Mouse (Mus musculus) gastrocnemius, adult 8-10 months (tissue): ENCODE measurements around the gene Hpse. TPM values are rescaled to one million over a fixed set of nuclear protein-coding genes. Genes with fewer than 3 reads are reported as not detected.

Experiments used
- DNase-seq, 2 experiments: peaks; one replicate each; pipeline ENCODE4 v3.0.0; 2022; ENCODE audit warnings: low spot score in 2 of 2
- total RNA-seq, 4 experiments: library from RNA; stranded (reverse); gene quantifications; 2 replicates each; pipeline ENCODE4 v1.2.4; 2022

Hpse gene
- under 1 TPM; 0.15 to 0.51 (median 0.35) TPM for total RNA-seq

DNA sequence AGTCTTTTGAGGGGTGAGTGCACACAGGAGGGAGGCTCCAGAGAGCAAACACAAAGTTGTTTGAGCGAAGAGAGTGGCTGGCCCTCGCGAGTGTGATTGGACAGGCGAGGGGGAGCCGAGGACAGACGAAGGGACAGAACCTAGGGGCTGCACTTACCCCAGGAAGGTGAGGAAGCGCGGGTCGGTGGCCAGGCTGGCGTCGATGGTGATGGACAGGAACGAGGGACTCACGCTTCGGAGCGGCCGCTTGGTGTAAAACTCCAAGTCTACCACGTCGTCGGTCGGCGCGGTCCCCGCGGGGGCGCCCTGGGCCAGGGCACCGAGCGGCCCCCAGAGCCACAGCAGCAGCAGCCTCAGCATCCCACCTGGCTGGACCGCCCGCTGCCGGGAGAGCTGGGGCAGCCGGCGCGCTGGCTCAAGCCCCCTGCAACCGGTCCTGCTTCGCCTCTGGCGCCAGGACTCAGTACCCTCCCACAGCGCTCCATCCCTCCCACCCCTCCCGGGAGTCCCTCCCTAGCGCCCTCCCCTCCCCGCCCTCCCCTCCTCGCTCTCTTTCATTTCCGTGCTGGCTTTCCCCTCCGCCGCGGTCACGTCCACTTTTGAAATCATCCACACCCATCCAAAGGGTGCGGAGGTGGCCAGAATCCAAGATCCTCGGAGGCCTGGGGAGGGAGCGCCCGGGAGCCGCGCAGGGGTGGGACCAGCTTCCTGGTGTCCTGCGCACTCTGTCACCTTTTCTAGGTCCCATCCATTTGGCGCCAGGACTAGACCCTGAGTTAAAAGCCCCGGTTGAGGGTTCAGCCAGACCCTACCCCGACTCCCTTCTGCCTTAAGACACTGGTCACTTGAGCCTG, at the start of gene Hpse:
TSS of gene Hpse (minus strand) at position 482 of the 854 bp plus-strand sequence.
- DNase-seq: peak; percentile 9 to 24

DNA sequence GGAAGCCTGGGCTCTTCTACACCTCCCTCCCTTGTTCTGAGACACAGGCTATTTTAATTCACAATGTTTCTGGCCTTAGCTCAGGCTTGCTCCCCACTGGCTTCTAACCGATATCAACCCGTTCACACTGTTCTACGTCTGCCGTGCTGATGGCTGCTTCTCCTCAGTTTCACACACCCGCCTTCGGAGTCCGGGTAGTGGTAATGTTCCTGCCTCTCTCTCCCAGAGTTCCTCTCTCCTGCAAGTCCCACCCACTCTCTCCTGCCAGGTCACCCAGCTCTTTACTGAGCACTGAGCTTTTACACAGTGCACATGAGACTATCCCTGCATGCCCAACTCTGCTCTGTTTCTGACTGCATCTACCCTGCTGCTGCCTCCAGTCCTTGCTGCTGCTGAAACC, 46.5 kb upstream of the Hpse start:
- no peak for DNase-seq

DNA sequence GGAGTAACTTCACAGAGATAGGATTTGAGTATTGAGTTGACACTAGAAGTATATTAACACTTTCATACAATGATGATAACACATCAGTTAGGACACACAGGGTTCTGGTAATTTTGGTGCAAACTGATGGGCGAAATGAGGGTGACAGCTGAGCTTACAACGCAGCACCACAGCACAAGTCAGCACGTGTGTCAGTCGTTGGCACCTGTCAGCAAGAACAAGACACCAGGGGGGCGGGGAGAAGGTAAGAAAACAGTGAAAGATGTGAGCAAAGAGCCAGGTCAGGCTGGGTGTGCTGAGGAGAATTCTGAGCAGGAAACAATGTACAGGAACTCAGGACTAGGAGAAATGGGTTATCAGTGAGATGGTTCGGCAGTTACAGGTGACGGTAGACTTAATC, 42.2 kb upstream of the Hpse start:
- no peak for DNase-seq

DNA sequence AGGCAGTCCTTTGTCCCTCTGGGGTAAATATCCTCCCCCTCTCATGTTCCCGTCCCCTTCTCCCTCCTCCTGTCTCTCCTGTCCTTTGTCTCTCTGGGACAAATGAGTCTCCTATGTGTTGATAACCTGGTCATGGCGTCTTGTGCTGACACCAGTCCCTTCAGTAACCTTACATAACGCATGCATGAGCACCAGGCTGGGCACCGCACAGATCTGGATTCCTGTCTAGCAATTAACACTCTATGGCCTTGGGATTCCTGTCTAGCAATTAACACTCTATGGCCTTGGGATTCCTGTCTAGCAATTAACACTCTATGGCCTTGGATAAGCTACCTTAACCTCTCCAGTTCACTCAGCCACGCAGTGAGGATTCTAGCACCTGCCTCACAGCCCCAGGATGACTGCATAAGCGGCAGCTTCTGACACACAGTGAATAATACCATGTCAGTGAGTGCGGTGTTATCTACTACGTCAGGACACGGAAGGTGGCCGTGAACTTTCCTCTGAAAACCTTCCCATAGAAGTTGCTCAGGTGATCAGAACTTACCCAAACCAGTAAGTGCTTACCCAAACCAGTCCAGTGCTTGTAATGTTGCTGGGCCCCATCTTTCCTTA, 40.6 kb upstream of the Hpse start:
- no peak for DNase-seq

DNA sequence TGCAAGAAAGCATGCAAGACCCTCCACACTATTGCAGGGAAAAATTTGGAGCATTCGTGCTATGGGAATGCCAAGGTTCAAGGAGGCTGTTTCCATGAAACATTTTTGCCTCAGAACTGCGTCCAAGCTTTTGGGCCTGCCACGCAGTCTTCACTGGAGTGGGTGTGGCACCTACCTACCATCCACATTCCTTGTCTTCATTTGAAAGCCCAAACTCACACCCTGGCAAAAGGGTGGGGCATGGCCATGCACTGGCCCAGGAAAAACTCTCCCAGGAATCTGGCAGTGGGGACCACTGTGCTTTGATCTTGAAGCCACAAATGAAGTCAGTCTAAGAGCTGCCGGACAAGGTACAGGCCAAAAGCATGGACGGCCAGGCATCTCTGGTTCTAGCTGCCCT, 38.6 kb upstream of the Hpse start:
- no peak for DNase-seq

DNA sequence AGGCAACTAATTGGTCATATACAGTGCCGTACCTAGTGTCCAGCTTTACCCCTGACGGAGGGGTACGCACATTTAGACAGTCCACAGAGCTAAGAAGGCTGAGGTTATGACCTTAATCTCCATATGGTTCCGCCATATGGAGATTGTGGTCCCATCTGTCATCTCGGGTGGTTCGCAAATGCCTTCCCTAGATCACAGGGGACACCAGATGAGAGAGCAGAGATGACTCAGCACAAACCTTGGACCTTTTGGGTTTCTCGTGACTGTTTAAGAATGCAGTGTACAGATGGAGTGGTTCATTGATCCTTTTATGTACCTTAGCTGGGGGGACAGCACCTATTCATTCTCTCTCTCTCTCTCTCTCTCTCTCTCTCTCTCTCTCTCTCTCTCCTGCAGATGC, 33.9 kb upstream of the Hpse start:
- DNase-seq: no peak

DNA sequence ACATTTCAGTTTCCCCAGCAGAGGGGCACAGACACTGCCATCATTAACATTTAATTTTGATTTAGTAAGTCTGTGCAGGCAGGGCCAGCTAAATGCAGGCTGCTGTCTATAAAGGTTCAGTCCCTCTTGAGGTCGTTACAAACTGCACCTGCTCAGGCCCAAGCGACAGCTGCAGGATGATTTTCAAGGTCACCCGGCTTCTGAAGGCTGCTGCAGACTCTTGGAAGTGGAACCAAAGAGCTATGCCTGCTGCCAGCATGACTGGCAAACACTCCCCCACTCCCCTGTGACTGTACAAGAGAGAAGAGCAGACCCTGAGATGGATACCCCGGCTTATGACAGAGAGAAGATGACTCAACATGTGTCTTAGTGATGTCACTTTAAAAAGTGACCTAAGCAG, 32.1 kb upstream of the Hpse start:
- no peak for DNase-seq

DNA sequence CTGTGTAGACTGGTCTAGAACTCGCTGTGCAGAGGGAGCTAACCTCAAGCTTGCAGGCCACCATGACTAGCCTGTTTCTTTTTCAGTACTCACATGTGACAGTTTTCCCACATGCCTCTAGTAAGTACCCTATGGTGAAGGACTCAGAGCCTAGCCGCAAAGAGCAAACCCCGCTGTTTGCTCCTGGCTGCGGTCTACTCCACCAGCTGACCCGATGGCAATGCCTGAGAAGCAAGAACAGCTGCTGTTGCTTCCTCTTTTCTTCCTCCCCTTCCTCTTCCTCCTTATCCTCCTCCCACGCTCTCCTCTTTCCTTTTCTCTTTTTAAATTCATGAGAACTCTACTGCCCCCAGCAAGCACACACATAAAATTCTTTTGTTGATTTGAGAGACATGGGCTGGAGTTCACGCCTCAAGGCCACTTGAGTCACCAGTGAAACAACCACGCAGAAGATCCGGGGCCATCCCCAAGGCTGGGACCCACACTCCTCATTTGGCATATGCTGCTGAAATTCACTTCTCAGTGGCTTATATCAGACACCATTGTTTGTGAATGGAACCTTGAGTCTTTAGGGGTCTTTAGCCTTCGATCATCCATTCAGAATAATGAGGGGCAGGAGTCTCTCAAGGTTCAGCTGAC, 31.2 kb upstream of the Hpse start:
- no peak for DNase-seq

DNA sequence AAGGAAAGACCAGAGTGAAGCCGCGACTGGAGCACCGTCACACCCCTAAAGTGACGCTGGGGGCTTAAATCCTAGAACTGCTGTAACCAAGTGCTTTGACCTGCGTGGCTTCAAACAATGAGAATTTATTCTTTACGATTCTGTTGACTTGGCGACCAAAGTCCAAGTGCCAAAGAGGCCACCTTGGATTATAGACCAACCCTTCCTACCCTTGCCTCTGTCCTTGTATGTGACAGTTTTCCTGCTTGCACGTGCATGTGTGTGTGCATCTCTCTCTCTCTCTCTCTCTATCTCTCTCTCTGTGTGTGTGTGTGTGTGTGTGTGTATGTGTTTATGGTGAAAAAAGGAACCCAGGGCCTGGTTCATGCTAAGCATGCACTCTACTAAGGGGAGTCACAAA, 19.3 kb upstream of the Hpse start:
- DNase-seq: no peak

DNA sequence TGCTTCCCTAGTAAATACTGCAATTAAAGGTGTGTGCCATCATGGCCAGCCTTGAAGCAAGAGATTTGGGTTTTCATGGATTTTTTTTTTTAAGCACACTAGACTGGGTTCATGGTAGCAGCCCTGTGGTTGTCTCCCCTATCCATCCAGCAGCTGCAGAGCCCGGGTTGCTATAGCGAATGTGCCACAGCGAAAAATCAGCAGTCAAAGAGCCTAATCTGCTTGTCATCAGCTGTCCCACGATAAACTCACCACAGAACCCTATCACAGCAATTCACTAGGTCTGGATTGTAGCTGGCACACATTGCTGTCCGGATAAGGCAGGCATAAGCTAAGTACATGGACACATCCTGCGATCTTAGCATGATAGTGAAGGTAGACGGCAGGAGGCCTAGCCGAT, 17.4 kb upstream of the Hpse start:
- no peak for DNase-seq

DNA sequence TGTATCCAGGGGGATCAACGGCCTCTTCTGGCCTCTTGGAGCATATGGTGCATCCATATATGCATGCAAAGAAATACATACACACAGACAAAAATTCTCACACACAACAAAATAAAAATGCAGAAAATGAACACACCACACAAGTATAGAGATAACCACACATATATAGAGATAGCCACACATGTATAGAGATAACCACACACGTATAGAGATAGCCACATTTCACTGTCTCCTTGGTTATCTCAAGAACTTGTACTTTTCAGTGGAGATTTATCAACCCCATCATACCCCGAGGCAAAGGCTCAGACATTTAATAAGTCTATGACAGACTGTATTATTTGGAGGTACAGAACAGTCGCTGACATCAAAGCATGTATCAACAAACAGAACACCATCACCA, 15.0 kb upstream of the Hpse start:
- DNase-seq: no peak

DNA sequence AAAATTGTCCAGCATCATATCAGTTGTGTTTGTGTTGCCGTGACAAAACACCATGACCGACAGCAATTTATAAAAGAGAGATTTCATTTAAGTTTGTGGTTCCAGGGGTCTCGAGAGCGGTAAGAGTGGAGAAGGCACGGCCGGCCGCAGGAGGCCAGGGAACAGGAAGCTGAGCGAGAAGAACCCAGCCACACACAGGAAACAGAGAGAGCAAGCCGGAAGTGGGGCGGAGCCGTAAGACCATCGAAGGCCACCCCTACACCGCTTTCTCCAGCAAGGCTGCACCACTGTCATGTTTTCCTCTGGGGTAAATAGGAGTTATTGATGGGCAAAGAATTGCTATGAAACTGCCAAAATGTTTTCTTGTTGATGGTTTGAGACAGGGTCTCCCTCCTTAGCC, 9.2 kb upstream of the Hpse start:
- no peak for DNase-seq

DNA sequence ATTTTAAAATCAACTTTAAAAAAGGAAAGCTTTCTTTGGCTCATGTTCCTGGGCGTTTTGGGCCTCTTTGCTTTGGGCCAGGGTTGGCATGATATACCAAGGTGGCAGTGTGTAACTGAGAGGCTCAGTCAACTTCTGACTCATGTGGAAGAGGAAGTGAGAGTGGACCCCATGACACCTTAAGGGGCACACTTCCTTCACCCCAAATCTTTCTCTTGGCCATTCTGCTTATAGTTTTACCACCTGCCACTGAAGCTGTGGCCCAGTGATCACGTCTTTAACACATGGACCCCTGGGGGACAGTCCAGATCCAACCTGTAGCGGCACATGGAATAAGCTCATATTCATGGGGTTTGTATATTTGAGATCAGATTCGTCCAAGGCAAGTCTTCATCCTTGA, 6.5 kb upstream of the Hpse start:
- no peak for DNase-seq

DNA sequence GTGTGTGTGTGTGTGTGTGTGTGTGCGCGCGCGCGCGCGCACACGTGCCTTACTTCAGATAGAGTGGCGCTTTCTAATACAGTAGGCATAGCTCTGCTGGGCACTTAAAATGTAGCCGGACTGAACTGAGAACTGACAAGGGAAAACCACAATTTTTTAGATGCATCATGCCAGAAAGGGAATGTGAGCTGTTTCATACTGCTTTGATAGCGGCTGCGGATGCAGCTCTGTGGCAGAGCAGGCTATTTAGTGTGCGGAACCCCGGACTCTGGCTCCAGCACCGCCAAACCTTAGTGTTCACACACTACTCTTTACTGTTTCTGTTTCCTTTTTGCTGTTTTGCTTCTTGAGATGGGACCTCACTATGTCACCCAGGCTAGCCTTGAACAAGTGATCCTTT, 2.8 kb downstream of the Hpse start:
- DNase-seq: no peak

DNA sequence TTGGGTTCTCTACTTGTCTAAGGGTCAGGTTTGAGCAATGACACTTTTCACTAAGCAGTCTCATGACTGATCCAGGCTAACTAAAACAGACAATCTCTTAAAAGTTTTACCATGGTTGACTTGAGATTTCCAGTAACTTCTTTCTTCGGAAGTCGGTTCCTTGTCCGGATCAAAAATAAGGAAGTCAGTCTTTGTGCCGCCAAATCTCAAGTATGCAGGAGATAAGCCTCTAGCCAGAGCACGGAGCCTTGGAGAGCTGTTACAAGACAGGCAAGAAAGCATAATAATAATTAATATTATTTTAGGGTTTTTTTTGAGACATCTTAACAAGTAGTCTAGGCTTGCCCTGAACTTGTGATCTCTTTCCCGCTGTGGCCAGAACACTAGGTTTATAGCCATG, 8.3 kb downstream of the Hpse start:
- no peak for DNase-seq

DNA sequence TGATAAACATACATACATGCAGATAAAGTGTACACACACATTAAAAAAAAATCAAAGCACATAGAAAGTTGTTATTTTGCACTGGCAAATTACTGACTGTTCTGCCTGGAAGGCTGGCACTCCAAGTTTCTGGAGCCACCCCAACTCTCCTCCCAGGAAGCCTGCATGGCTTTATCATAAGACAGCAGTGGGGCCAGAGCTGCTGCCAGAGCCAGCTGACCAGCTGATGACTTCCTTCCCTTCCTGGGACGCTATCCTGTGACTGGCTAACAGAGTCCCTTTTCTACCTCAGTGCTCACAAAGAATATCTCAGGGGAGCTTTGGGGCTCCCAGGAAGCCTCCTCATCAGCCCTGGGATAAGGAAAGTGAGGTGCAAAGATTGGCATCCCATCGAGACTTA, 9.5 kb downstream of the Hpse start:
- no peak for DNase-seq

DNA sequence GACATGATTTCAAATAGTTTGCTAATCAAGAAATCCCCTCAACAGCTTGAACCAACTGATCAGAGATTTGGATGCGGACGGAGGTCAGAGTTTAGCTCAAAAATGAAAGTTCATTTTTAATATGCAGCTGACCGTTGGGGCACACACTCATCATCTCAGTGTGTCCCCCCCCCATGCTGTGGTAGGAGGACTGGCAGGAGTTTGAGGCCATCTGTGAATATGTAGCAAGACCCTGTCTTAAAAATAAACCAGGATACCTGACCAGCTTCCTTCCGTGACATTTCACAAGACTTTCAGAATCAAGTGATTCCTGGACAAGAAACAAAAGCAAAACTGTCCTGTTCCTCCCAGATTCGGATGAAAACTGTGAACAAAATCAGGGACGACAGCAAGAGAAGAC, 10.5 kb downstream of the Hpse start:
- DNase-seq: no peak

DNA sequence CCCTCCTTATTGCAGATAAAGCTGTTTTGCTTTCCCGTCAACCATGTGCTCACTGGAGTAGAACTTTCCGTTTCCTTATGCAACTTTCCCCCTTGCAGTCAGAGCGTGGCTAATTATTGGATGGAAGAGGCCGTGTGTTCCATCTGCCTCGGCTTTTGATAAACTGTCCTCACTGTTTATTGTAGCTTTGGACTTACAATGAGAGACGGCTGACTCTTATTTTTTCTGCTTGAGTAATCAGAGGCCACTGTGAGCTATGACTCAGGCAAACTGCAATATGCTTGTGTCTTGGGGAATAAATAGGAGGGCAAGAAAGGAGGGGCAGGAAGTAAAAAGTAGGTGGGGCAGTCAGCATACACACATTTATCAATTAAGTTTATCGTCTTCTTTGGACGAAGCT, 12.8 kb downstream of the Hpse start:
- DNase-seq: no peak

DNA sequence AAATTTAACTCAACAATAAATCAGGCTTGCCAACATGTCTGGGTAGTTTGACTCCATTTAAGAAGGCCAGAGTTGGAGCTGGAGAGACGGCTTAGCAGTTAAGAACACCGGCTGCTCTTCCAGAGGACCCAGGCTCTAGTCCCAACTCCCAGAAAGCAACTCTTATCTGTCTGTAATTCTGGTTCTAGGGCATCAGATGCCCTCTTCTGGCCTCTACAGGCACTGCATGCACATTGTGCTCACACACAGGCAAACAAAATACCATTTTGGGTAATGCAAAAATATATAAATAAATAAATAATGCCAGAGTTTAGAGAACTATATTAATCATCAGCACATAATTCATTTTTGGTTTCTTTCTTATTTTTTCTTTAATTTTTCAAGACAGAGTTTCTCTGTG, 15.2 kb downstream of the Hpse start:
- no peak for DNase-seq

DNA sequence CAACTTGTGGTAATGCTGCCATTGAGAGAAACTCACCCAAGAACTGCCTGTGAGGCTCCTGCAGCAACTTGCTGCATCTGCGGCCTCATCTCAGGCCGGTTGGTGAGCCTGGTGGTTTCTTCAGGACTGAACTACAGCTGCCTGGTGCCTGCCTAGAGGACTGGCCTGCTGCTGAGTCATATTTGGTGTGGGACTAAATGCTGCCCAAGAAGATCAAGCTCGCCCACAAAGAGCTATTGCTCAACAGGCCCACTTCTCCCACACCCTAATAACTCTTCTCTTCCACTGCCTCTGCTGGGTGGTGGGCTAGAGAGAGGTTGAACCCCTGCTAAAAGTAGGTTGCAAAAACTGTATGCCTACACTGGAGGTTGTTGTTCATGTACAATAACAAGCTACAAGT, 17.2 kb downstream of the Hpse start:
- DNase-seq: no peak

DNA sequence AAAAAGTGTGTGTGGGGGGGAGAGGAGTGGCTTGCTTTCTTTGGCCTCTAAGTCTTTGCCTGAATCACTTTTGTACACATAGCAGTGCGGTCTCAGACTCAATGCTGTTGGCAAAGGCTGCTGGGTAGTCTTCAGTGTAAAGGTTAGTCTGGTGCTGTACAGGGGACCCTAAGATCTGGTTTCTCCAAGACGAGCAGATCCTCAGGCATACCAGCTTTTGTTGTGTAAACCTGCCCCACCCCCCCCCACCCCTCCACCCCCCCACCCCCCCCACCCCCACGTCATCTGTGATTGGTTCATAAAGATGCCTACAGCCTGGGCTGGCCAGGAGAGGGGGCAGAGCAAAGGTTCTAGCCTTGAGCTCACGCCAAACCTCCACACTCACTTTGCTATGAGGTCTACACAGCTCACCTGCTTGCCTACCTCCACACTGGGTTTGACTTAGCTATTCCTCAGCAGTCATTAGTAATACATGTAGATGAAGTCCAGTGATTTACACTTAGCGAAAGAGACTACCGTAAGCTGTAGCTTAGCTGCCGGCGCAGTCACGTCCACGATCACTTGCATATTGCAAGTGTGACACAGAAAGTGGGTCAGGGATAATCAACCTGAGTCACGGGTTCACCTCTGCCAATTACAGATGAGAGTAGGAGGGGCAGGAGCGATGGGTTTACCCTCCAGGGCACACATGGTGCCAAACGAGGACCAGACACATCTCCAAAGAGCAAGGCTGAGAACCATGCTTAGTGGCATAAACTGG, 18.5 kb downstream of the Hpse start:
- DNase-seq: no peak

DNA sequence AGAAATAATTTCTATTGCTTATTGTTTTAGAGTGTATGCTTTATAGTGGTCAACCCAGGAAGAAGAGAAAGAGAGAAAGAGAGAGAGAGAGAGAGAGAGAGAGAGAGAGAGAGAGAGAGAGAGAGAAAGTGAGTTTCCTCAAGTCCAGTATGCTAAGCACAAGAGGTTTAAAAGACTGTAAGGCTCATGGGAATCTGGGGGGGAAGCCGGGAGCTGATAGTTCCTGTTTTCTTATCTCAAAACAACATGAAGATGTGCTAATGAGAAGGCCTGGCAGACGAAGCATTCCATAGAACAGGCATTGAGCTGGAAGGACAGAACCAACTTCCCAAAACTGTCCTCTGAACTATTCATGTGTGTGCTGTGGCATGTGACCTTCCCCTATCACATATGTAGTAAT, 21.6 kb downstream of the Hpse start:
- no peak for DNase-seq
